ENCODE assay signal across 20 mouse cellular contexts in genomic region chr1:168258856-168259255, GRCm38 (mm10).
DNase-seq lines count a peak whose midpoint lies in the region; ATAC-seq lines count a peak whose summit lies in the region.
"Had no signal": no experiment of that assay in that cellular context is flagged by ENCODE, and none has a peak within 500 bp of the region (broad histone marks: within the 10 kb centered on the region; RNA-seq: fewer than 3 reads in every experiment).

No protein-coding gene starts in this region.

- ATAC-seq in kidney, embryonic 14.5 days (ENCODE audit: low FRiP score, low TSS enrichment): peak; percentile 67; the same call in 1 of the 2 replicates
- ATAC-seq in neural tube, embryonic 11.5 days (ENCODE audit: insufficient read depth, low FRiP score, low TSS enrichment): peak; percentile 65; the same call in 1 of the 2 replicates
- no peak for ATAC-seq in neural tube, embryonic 15.5 days (ENCODE audit: low FRiP score)
- peak; percentile 70 for ATAC-seq in hindbrain, embryonic 13.5 days (ENCODE audit: low FRiP score)

- H3K9me3 ChIP-seq in kidney, embryonic 14.5 days (ENCODE audit: control insufficient read depth, low read length): no peaks in the 10 kb centered on the region
- no peaks in the 10 kb centered on the region for H3K9me3 ChIP-seq in neural tube, embryonic 11.5 days (ENCODE audit: control insufficient read depth, low read length)
- no peaks in the 10 kb centered on the region for H3K9me3 ChIP-seq in neural tube, embryonic 15.5 days (replicated peaks)
- no peaks in the 10 kb centered on the region for H3K9me3 ChIP-seq in hindbrain, embryonic 13.5 days
- H3K9me3 ChIP-seq: embryonic facial prominence, embryonic 12.5 days; heart, embryonic 15.5 days; limb, embryonic 13.5 days; liver, embryonic 13.5 days; megakaryocyte, embryonic 14.5 days had no signal

- H3K9ac ChIP-seq in kidney, embryonic 14.5 days (ENCODE audit: low read depth, low read length): no peak overlapping the region
- no peak overlapping the region for H3K9ac ChIP-seq in neural tube, embryonic 11.5 days (ENCODE audit: low read length)
- no peak overlapping the region for H3K9ac ChIP-seq in neural tube, embryonic 15.5 days (replicated peaks)
- no peak overlapping the region for H3K9ac ChIP-seq in hindbrain, embryonic 13.5 days
- H3K9ac ChIP-seq: embryonic facial prominence, embryonic 12.5 days; heart, embryonic 15.5 days; limb, embryonic 13.5 days; liver, embryonic 13.5 days had no signal

- WGBS in kidney, embryonic 14.5 days: 38% methylated on average over 7 of the region's 7 CpGs
- WGBS in neural tube, embryonic 11.5 days: 37% methylated on average over 7 of the region's 7 CpGs
- 24% methylated on average over 7 of the region's 7 CpGs for WGBS in neural tube, embryonic 15.5 days
- WGBS in hindbrain, embryonic 13.5 days: 16% methylated on average over 7 of the region's 7 CpGs

- peak overlapping the region; percentile 17; the same call in 1 of the 2 replicates for H3K27ac ChIP-seq in kidney, embryonic 14.5 days (ENCODE audit: low read depth, low read length)
- H3K27ac ChIP-seq in neural tube, embryonic 11.5 days (ENCODE audit: low read depth, low read length): no peak overlapping the region
- no peak overlapping the region for H3K27ac ChIP-seq in neural tube, embryonic 15.5 days (replicated peaks)
- no peak overlapping the region; the same call in 1 of the 2 replicates for H3K27ac ChIP-seq in hindbrain, embryonic 13.5 days
- H3K27ac ChIP-seq: embryonic facial prominence, embryonic 12.5 days; heart, embryonic 15.5 days; limb, embryonic 13.5 days; liver, embryonic 13.5 days had no signal

- 0 out of 2 replicates have a peak, but pooled peaks cover 3% of the 10 kb centered on the region for H3K4me1 ChIP-seq in kidney, embryonic 14.5 days (ENCODE audit: control insufficient read depth, insufficient read depth, low read length)
- H3K4me1 ChIP-seq in neural tube, embryonic 11.5 days (ENCODE audit: control insufficient read depth, insufficient read depth, low read length): peaks cover 13% of the 10 kb centered on the region
- H3K4me1 ChIP-seq in neural tube, embryonic 15.5 days: peaks cover 12% of the 10 kb centered on the region
- H3K4me1 ChIP-seq in hindbrain, embryonic 13.5 days (replicated peaks): peaks cover 26% of the 10 kb centered on the region
- H3K4me1 ChIP-seq: embryonic facial prominence, embryonic 12.5 days; heart, embryonic 15.5 days; limb, embryonic 13.5 days; liver, embryonic 13.5 days had no signal

- no peaks in the 10 kb centered on the region for H3K27me3 ChIP-seq in kidney, embryonic 14.5 days (ENCODE audit: control insufficient read depth, insufficient read depth, low read length)
- H3K27me3 ChIP-seq in neural tube, embryonic 11.5 days (ENCODE audit: control insufficient read depth, insufficient read depth, low read length): no peaks in the 10 kb centered on the region
- H3K27me3 ChIP-seq in neural tube, embryonic 15.5 days (replicated peaks): no peaks in the 10 kb centered on the region
- no peaks in the 10 kb centered on the region for H3K27me3 ChIP-seq in hindbrain, embryonic 13.5 days
- H3K27me3 ChIP-seq: embryonic facial prominence, embryonic 12.5 days; heart, embryonic 15.5 days; limb, embryonic 13.5 days; liver, embryonic 13.5 days; megakaryocyte, embryonic 14.5 days had no signal

- no peaks in the 10 kb centered on the region; the same call in 1 of the 2 replicates for H3K36me3 ChIP-seq in kidney, embryonic 14.5 days (ENCODE audit: control insufficient read depth, insufficient read depth, low read length)
- H3K36me3 ChIP-seq in neural tube, embryonic 11.5 days (ENCODE audit: control insufficient read depth, insufficient read depth, low read length): no peaks in the 10 kb centered on the region
- no peaks in the 10 kb centered on the region for H3K36me3 ChIP-seq in neural tube, embryonic 15.5 days
- no peaks in the 10 kb centered on the region for H3K36me3 ChIP-seq in hindbrain, embryonic 13.5 days
- H3K36me3 ChIP-seq: embryonic facial prominence, embryonic 12.5 days; heart, embryonic 15.5 days; limb, embryonic 13.5 days; liver, embryonic 13.5 days had no signal

- H3K4me2 ChIP-seq in kidney, embryonic 14.5 days (replicated peaks; ENCODE audit: low read depth, low read length): no peak overlapping the region
- H3K4me2 ChIP-seq in neural tube, embryonic 11.5 days (ENCODE audit: low read depth): no peak overlapping the region
- no peak overlapping the region for H3K4me2 ChIP-seq in neural tube, embryonic 15.5 days
- H3K4me2 ChIP-seq in hindbrain, embryonic 13.5 days: no peak overlapping the region
- H3K4me2 ChIP-seq: embryonic facial prominence, embryonic 12.5 days; heart, embryonic 15.5 days; limb, embryonic 13.5 days; liver, embryonic 13.5 days had no signal

- no peak for DNase-seq in kidney, postnatal 36 days
- DNase-seq in neural tube, embryonic 11.5 days (ENCODE audit: low spot score): peak; percentile 40
- no peak for DNase-seq in lung, postnatal 4 days
- no peak for DNase-seq in spleen, postnatal 14 days (ENCODE audit: low spot score in 2 of 2)
- DNase-seq: adrenal gland, postnatal 25 days; cerebellum, adult 8-10 months; gastrocnemius, postnatal 25 days; heart, postnatal 36 days; layer of hippocampus, adult 9-11 months; liver, embryonic 13.5 days; lung, adult 2 months; midbrain, embryonic 14.5 days had no signal

- H3K4me3 ChIP-seq in kidney, embryonic 14.5 days (ENCODE audit: low read length): no peak overlapping the region
- H3K4me3 ChIP-seq in neural tube, embryonic 11.5 days (ENCODE audit: low read depth, low read length): no peak overlapping the region
- H3K4me3 ChIP-seq in neural tube, embryonic 15.5 days (replicated peaks): no peak overlapping the region
- no peak overlapping the region for H3K4me3 ChIP-seq in hindbrain, embryonic 13.5 days
- H3K4me3 ChIP-seq: embryonic facial prominence, embryonic 12.5 days; heart, embryonic 15.5 days; limb, embryonic 13.5 days; liver, embryonic 13.5 days; megakaryocyte, embryonic 14.5 days; myocyte had no signal
